Mouse (Mus musculus): Measurements from ENCODE around the gene Btg1. TPM values are rescaled to one million over a fixed set of nuclear protein-coding genes. Genes with fewer than 3 reads are reported as not detected.

Gene Btg1
- polyA plus RNA-seq, 1 experiment: 1.6 TPM

GRCm38 (mm10) chr10:96653030-96653429 is 36.2 kb downstream of the Btg1 start:
- TF ChIP-seq TAL1 (IDR thresholded peaks at IDR 0.05; ENCODE audit: low read length): no peak
- no peak for TF ChIP-seq GATA1 (IDR thresholded peaks at IDR 0.05; ENCODE audit: low read length)
- Histone ChIP-seq H3K36me3 (ENCODE audit: control insufficient read depth) (no peaks in the 10 kb centered on the region), H3K27me3 (ENCODE audit: control insufficient read depth) (no peaks in the 10 kb centered on the region), H3K4me3 (replicated peaks) (no peak overlapping the region), H3K9me3 (ENCODE audit: control insufficient read depth, low read length) (no peaks in the 10 kb centered on the region), H3K4me1 (ENCODE audit: control insufficient read depth) (no peaks in the 10 kb centered on the region)

GRCm38 (mm10) chr10:96654079-96654478 is 37.3 kb downstream of the Btg1 start:
- Histone ChIP-seq H3K4me1 (ENCODE audit: control insufficient read depth) (no peaks in the 10 kb centered on the region), H3K27me3 (ENCODE audit: control insufficient read depth) (no peaks in the 10 kb centered on the region), H3K9me3 (ENCODE audit: control insufficient read depth, low read length) (no peaks in the 10 kb centered on the region), H3K4me3 (replicated peaks) (no peak overlapping the region), H3K36me3 (ENCODE audit: control insufficient read depth) (no peaks in the 10 kb centered on the region)
- TF ChIP-seq GATA1 (IDR thresholded peaks at IDR 0.05; ENCODE audit: low read length) (no peak), TAL1 (IDR thresholded peaks at IDR 0.05; ENCODE audit: low read length) (no peak)

GRCm38 (mm10) chr10:96654576-96654975 is 37.8 kb downstream of the Btg1 start:
- H3K4me1 ChIP-seq (ENCODE audit: control insufficient read depth): no peaks in the 10 kb centered on the region
- no peaks in the 10 kb centered on the region for H3K36me3 ChIP-seq (ENCODE audit: control insufficient read depth)
- H3K4me3 ChIP-seq (replicated peaks): no peak overlapping the region
- no peaks in the 10 kb centered on the region for H3K27me3 ChIP-seq (ENCODE audit: control insufficient read depth)
- no peaks in the 10 kb centered on the region for H3K9me3 ChIP-seq (ENCODE audit: control insufficient read depth, low read length)
- TF ChIP-seq TAL1 (IDR thresholded peaks at IDR 0.05; ENCODE audit: low read length): no peak
- TF ChIP-seq GATA1 (IDR thresholded peaks at IDR 0.05; ENCODE audit: low read length): no peak

- no peaks in the 10 kb centered on the region for H3K36me3 ChIP-seq (ENCODE audit: control insufficient read depth)
- no peaks in the 10 kb centered on the region for H3K4me1 ChIP-seq (ENCODE audit: control insufficient read depth)
- no peak for TF ChIP-seq GATA1 (IDR thresholded peaks at IDR 0.05; ENCODE audit: low read length)
- TF ChIP-seq TAL1 (IDR thresholded peaks at IDR 0.05; ENCODE audit: low read length): no peak
- H3K9me3 ChIP-seq (ENCODE audit: control insufficient read depth, low read length): no peaks in the 10 kb centered on the region
- H3K27me3 ChIP-seq (ENCODE audit: control insufficient read depth): no peaks in the 10 kb centered on the region
- H3K4me3 ChIP-seq (replicated peaks): no peak overlapping the region
Observed at GRCm38 (mm10) chr10:96655066-96655465, 38.3 kb downstream of the Btg1 start.

GRCm38 (mm10) chr10:96656176-96656575 is 39.4 kb downstream of the Btg1 start:
- Histone ChIP-seq H3K27me3 (ENCODE audit: control insufficient read depth) (no peaks in the 10 kb centered on the region), H3K4me1 (ENCODE audit: control insufficient read depth) (no peaks in the 10 kb centered on the region), H3K36me3 (ENCODE audit: control insufficient read depth) (no peaks in the 10 kb centered on the region), H3K4me3 (replicated peaks) (no peak overlapping the region), H3K9me3 (ENCODE audit: control insufficient read depth, low read length) (no peaks in the 10 kb centered on the region)
- no peak for TF ChIP-seq TAL1 (IDR thresholded peaks at IDR 0.05; ENCODE audit: low read length)
- TF ChIP-seq GATA1 (IDR thresholded peaks at IDR 0.05; ENCODE audit: low read length): no peak

- Histone ChIP-seq H3K36me3 (ENCODE audit: control insufficient read depth) (no peaks in the 10 kb centered on the region), H3K4me1 (ENCODE audit: control insufficient read depth) (no peaks in the 10 kb centered on the region)
- TF ChIP-seq TAL1 (IDR thresholded peaks at IDR 0.05; ENCODE audit: low read length): no peak
- no peak for TF ChIP-seq GATA1 (IDR thresholded peaks at IDR 0.05; ENCODE audit: low read length)
Observed at GRCm38 (mm10) chr10:96658906-96659305, 42.1 kb downstream of the Btg1 start.

GRCm38 (mm10) chr10:96660280-96660985 is 43.6 kb downstream of the Btg1 start:
- Histone ChIP-seq H3K4me1 (ENCODE audit: control insufficient read depth) (no peaks in the 10 kb centered on the region), H3K9me3 (ENCODE audit: control insufficient read depth, low read length) (no peaks in the 10 kb centered on the region), H3K36me3 (ENCODE audit: control insufficient read depth) (no peaks in the 10 kb centered on the region), H3K27me3 (ENCODE audit: control insufficient read depth) (no peaks in the 10 kb centered on the region), H3K4me3 (replicated peaks) (no peak overlapping the region)
- TF ChIP-seq TAL1 (IDR thresholded peaks at IDR 0.05; ENCODE audit: low read length) (no peak), GATA1 (IDR thresholded peaks at IDR 0.05; ENCODE audit: low read length) (no peak)

More at GRCm38 (mm10) chr10:96658906-96659305, 42.1 kb downstream of the Btg1 start:
- Histone ChIP-seq H3K27me3 (ENCODE audit: control insufficient read depth) (no peaks in the 10 kb centered on the region), H3K9me3 (ENCODE audit: control insufficient read depth, low read length) (no peaks in the 10 kb centered on the region), H3K4me3 (replicated peaks) (no peak overlapping the region)

GRCm38 (mm10) chr10:96662976-96663375 is 46.2 kb downstream of the Btg1 start:
- Histone ChIP-seq H3K9me3 (ENCODE audit: control insufficient read depth, low read length) (no peaks in the 10 kb centered on the region), H3K27me3 (ENCODE audit: control insufficient read depth) (no peaks in the 10 kb centered on the region), H3K4me3 (replicated peaks) (no peak overlapping the region), H3K4me1 (ENCODE audit: control insufficient read depth) (no peaks in the 10 kb centered on the region), H3K36me3 (ENCODE audit: control insufficient read depth) (no peaks in the 10 kb centered on the region)
- TF ChIP-seq TAL1 (IDR thresholded peaks at IDR 0.05; ENCODE audit: low read length): no peak
- no peak for TF ChIP-seq GATA1 (IDR thresholded peaks at IDR 0.05; ENCODE audit: low read length)

- H3K36me3 ChIP-seq (ENCODE audit: control insufficient read depth): no peaks in the 10 kb centered on the region
- no peaks in the 10 kb centered on the region for H3K27me3 ChIP-seq (ENCODE audit: control insufficient read depth)
- TF ChIP-seq GATA1 (IDR thresholded peaks at IDR 0.05; ENCODE audit: low read length) (no peak), TAL1 (IDR thresholded peaks at IDR 0.05; ENCODE audit: low read length) (no peak)
- H3K4me3 ChIP-seq (replicated peaks): no peak overlapping the region
- H3K4me1 ChIP-seq (ENCODE audit: control insufficient read depth): no peaks in the 10 kb centered on the region
- no peaks in the 10 kb centered on the region for H3K9me3 ChIP-seq (ENCODE audit: control insufficient read depth, low read length)
Observed at GRCm38 (mm10) chr10:96663739-96664430, 47.1 kb downstream of the Btg1 start.
